Mouse (Mus musculus) telencephalon, adult 2 months (tissue): Measurements from ENCODE around the gene Amdhd2.

Experiments used
- DNase-seq: peaks from one replicate; pipeline ENCODE4 v3.0.0-alpha.2; 2011; ENCODE audit warnings: low read depth, low spot score

Amdhd2 gene

DNA sequence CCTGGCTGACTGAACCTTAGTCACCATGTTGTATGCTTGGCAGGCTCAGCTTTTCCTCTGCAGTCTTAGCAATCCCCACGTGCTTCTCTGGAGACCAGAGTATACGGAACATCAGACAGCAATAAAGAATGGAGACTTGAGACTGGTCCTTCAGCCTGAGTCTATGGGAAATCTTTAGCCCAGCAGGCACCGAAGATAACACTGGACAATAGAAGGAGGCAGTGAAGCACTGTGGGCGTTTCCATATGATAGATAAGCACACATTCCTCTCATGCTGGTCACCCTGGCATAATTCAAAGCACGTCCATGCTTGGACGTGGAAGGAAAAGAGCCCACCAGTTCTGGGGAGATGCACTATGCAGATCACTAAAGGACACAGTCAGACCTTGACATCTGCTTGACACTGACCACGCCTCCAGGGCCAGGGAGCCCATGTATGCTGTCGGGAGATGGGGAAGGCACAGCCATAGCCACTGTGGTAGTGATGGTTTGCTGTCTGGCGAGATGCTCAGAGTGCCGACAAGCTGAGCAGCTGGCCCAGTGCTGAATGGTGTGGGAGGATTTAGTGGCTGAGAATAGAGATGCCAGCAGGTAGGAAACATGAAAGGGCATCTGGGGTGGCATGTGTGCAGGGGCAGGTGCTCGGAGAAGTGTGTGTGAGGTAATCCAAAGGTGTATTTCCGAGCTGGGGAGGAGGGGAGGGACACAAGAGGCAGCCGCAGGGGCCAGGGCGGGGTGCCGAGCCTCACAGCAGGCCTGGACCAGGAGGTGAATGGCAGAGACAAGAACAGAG, 33.7 kb upstream of the Amdhd2 start:
- no peak for DNase-seq

DNA sequence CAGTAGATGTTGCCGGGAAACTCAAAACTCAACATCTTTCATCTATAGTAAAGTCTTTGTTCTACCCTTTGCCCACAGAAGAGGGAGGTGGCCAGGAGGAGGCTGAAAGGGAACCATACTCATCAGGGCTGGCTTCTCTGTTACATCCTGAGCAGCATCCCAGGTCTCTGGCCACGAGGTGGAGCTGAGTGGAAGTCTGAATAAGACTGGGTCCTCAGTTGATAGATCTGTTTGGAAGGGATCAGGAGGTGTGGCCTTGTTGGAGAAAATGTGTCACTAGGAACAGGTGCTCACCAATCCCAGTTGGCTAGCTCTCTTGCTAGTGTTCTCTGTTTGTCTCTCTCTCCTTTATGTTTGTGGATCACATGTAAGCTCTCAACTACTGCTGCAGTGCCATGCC, 31.8 kb upstream of the Amdhd2 start:
- DNase-seq, result no peak

DNA sequence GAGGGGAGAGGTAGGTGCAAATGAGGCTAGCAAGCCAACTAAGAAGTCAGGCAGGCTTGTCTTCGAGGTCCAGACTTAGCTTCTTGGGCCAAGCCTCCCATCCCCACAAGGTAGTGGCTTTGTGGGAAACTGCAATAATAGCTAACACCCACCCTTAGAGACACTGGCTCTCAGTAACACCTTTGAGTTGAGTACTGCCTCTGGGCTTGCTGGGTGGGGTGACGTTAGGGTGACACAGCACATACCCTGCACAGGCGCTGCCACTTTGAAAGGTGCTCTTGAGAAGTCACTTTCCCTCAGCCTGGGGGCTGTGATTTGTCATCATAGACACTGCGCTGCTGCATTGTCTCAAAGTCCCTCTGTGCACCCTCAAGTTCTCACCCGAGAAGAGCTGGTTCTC, 30.2 kb upstream of the Amdhd2 start:
- no peak for DNase-seq

DNA sequence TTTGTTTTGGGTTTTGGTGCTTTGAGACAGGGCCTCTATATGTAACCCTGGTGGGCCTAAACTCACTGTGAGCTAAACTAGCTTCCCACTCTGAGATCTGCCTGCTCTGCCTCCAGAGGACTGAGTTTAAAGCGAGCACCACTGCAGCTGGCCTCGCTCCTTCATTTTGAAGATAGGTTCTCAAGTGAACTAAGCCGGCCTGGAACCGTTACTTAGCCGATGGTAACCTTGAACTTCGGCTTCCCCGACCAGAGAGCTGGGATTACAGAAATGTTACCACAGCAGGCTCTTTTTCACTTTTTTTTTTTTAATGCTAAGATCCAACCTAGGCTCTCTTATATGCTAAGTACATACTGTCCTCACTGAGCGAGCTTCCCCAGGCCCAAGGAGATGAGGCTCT, 29.7 kb upstream of the Amdhd2 start:
- no peak for DNase-seq

DNA sequence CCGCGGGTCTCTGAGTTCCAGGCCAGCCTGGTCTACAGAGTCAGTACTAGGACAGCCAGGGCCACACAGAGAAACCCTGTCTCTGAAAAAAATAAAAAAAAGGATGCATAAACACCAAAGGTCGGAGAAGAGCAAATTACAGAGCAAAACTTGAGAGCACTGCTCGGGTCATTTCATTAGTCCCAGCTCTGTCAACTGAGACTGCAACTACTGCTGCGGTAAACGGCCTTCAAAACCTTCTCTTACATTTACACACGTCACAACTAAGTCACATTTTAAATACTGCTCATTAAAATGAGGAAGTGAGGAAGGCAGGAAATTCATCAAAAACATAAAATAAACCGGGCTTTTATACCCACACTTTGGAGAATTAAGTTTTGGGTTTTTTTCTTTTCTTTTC, 29.3 kb upstream of the Amdhd2 start:
- no peak for DNase-seq

DNA sequence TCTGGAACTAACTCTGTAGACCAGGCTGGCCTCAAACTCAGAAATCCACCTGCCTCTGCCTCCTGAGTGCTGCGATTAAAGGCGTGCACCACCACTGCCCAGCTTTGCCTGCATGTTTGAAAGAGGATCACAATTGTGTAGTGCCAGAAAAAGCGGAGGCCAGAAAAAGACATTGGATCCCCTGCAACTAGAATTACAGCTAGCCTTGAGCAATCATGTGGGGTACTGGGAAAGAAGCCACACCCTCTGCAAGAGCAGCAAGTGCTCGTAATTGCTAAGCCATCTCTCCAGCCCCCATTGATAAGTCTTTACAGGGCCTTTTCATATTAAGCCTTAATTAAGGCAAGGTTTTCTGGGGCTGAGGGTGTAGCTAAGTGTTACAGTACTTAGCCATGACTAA, 27.9 kb upstream of the Amdhd2 start:
- no peak for DNase-seq

DNA sequence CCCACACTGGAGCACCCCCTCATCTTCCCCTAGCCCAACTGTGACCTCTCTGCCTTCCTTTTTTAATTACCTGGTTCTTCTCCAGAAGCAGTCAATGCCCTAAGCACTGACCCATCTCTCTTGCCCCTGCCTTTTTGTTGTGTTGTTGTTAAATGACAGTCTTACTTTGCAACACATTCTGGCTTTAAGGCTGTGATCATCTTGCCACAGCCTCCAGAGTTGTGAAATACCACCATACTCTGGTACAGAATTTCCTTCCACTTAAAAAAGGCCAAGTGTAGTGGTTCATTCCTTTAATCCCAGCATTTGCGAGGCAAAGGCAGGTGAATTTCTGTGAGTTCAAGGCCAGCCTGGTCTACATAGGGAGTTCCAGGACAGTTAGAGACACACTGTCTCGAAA, 27.4 kb upstream of the Amdhd2 start:
- DNase-seq, result no peak

DNA sequence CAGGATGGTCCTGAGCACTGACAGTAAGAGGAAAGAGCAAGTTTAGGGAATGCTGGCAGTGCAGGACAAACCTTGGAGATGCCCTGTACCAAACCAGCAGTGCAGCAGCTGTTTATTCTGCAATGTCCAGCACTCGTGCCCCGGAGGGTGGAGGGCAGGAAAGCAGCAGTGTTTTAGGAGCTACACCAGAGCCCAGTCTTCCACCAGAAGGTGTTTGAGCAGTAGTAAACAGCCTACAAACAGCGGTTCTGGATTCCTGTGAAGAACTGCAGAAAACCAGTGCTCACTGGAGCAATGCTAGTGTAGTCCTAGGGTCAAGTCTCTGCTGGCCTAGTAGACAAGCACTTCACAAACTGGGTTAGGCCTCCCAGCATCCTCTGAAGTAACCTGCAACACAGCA, 10.7 kb upstream of the Amdhd2 start:
- DNase-seq, result no peak

DNA sequence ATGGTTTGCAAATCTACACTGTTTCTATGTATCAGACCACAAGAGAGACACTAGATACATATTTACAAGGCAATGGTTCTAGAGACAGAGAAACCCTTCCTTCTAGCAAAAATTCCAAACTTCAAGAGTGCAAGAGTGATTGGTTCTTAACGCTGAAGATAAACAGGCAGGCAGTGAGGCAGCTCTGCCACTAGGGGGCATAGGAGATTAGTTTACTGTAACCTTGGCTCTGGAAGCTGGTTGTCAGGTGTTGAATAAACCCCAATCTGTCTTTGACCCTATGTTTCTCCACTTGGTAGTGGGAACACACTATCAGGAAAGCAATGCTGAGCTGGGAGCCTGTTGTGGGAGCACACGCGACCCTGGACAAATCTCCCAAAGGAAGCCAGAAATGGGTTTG, 9.9 kb upstream of the Amdhd2 start:
- no peak for DNase-seq

DNA sequence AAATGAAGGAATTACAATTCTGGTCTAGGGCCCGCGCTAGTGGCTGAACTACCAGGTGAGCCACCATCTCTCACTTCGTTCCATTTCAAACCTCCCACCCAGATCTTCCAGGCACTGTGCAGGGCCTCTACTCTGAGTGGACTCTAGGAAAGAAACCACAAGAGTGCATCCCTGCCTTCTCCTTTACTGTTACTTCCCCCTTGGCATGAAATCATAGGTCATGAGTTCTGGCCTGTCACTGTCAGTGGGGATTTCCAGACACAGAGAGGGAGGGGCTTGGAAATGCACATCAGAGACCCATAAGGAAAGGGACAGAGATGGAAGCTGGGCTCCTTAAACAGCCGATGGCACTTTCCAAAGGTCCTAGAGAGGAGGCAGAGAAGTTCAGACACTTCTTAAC, 8.2 kb upstream of the Amdhd2 start:
- no peak for DNase-seq

DNA sequence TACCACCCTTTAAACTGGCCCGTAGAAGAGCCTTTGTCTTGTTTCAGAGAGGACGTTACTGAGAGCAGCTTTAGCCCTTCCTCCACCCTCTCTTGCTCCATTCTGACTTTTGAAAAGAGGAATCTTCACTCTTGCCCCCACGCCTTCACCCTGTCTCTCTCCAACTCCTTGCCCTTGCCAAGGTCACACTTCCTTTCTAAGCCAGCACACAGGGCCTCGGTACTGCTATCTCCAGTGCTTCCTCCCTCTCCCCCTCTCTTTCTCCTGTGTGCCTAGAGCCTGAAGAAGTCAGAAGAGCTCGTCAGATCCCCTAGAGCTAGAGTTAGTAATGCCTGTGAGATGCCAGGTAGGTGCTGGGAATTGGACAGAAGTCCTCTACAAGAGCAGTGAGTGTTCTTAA, 7.2 kb upstream of the Amdhd2 start:
- no peak for DNase-seq

DNA sequence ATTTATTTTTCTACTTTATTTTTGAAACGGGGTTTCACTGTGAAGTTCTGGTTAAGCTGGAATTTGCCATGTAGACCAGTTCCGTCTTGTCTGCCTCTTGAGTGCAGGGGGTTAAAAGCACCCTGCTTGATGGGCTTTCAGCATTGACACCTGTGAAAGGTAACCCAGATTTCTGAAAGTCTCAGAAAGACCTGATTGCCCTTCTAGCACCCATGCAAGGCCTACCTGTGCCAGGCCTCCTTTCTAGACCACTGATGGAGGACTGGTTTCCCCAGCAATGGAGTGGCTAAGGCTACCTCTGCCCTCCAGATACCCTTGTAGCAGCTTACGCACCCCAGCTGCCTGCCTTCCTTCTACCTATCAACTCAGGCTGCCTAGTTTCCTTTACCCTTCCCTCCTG, 6.6 kb upstream of the Amdhd2 start:
- no peak for DNase-seq

DNA sequence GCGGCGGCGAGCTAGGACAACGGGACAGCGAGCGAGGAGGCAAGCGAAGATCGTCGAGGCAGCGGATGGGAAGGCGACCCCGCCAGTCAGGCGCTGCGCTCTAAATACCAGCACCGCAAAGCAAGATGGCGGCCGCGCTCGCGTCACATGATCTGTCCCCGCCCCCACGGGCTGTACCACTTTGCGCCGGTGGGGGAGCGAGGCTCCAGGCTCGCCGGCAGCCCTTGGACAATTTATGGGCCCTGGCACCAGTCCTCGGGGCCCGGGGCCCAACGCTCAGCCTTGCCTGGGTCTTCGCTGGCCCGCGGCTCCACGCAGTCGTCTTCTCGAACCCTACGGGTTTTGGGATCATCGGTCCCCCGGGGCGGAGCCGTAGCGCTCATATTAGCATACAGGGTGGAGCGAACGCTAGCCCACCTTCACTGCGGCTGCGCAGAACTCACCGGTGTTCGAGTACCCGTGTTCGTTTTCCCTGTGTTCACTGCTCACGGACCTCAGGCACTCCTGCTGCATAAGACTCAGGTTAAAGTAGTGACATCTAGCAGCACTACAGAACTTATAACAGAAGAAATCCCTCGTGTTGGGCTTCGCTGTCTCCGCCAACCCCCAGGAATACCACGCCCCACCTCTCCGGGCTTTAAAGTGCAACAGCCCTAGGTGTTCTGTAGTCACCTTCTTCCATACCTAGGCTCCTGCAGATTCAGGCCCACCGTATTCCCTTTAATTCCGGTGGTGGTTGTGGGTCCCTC, 5.9 kb upstream of the Amdhd2 start, which contains the start of gene Atp6v0c:
Gene Atp6v0c (minus strand): TSS at position 386 of the 749 bp plus-strand sequence.
- peak; percentile 92 for DNase-seq

DNA sequence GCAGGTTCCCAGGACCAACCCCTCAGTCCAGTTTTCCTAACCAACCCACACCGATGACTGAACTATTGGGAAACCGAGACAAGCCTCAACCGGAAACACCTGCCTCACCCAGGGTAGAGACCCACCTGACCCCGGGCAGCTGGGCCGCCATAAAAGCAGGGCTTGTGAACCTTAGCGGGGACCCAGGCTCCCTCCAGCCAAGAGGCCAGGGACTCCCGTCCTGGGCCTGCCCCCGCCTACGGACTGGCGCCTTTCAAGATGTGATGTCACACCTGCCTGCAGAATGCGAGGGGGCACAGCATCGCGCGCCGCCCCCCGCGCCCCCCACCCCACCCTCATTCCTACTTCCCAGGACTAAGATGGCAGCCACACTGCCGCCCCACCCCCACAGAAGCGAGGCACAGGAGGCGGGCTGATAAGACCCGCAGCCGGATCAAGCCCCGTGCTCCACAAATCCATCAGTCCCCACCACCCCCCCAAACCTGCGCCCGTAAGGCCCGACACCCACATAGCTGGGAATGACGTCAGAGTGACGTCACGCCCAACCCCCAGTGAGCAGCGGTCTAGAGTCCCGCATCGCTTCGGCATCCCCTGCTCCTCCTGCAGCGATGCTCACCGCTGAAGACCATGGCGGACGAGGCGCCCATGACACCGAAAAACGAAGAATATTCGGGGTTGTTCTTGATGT, 5.2 kb upstream of the Amdhd2 start:
- peak; percentile 47 for DNase-seq

DNA sequence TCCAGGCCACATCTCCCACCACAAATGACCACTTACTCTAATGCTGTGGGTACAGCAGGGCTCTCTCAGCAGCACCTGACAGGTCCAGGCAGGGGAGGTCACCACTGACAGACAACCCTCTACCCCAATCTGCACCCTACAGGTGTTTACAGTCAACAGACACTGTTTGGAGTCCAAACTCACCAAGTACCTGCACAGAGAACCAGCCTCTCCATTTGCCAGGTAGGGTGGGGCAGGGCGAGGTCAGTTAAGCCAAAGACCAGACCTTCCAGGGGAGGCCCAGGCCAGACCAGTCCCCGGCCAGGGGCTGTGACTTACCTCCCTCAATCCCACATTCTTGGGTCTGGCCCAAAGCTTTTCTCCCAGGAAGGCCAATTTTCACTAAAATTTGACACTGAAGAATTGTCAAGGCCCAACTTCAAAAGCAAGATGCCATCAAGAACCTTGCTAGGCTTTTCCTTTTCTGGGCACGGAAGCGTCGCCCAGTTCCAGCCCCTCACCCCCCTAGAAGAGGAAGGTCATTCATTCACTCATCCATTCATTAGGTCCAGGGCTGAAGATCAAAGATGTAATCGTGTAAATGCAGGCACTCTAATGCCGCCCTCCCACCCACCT, 4.4 kb upstream of the Amdhd2 start:
- no peak for DNase-seq

DNA sequence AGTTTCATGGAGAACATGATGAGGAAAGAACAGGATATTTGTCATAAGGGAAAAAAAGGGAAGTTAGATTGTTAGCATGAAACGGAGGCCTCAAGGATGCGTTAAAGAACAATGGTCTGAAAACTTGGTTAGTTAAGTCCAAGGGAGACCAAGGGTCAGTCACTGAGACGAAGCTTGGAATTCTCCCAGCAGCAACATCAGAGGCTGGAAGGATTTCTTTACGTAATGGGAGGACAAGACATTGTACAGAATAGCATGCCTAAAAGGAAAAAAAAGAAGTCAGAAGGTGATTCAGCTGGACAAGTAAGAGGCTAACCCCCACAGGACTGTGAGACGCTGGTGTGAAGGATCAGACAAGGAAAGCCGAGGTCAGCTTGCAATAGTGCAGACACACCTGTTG, 3.6 kb upstream of the Amdhd2 start:
- no peak for DNase-seq

DNA sequence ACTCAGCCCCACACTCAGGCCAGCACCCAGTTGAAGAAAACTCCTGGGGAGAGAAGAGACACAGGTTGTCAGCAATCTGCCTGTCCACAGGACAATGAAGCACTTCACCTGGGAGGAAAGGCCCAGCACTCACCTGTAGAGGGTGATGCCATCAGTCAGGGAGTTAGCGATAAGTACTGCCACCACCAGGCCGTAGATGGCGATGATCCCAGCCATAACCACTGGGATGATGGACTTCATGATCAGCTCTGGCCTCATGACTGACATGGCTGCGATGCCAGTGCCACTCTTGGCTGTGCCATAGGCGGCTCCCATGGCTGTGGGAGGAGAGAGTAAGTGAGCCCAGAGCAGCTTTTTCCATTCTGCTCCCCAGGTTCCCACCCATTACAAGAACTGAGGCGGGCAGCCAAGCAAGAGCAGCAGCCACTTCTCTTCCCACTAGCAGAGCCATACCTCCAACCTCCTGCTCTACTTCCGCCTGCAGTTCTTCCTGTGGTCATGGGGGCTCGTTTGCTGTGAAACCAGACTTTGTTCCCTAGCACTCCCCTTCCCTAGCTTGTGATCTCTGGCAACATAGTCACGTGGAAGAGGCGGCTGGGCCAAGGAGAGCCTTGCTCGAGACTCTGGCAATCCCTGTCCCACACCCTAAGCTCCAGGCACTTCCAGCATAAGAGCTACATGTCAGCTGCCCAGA, 1.1 kb upstream of the Amdhd2 start:
- no peak for DNase-seq

DNA sequence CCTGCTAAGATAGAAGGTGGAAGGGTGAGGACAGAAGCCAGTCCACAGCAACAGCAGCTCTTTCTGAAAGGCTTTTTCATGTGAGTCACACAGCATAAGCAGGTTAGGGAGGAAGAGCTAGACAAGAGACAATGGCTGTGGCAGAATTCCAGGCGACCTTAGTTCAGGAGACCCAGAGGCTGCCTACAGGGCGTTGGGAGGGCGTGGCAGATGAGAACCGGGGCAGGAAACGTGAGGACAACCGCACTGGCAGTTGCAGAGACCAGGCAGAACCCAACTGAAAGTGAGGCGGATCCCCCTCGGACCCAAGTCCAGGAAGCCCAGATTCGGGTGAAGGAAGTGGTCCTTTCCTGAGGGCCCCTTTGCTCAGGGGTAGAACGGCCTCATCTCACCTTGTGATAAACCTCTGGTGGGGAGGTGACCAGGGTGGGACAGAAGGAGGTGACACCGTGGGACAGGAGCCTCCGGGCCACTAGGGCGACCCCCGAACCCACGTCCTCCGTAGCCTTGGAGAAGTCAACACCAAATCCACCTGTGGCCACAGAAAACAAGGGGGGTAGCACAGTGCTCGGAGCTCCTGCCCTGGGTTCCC, 886 bp downstream of the Amdhd2 start:
- DNase-seq, result no peak

DNA sequence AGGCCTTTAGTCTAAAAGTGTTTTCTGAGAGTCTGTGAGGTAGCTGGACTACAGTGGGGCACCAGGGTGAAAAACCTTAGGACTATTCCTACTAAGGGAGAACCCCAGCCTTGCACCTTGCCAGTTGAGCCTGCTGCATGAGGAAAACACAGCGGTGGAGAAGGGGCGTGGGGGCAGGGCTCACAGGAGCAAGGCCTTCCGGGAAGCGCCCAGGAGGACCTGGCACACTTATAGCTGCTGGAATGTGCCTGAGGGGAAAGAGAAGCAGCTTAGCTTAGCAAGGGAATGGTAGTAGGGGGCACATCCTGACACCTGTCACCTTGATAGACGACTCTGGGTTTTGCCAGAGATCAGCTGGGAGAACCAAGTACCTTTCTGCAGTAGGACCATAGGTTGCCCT, 2.1 kb downstream of the Amdhd2 start:
- no peak for DNase-seq

DNA sequence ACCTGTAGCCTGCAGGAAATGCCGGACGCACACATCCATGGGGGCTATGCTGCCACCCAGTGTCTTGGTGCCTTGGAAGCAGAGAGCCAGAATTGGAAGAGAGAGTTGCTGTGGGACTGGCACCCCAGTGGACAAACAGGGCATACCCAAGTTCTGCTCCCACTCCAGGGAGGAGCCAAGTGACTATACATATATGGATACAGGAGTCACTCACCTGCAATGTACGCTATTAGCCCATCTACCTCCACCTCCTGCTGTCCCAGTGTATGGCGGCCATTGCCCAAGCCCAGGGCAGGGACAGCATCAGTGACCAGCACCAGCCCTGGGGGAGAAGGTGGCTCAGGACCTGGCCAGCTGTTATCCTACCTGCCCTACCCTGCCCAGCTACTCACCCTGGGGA, 6.0 kb downstream of the Amdhd2 start:
- DNase-seq, result no peak

DNA sequence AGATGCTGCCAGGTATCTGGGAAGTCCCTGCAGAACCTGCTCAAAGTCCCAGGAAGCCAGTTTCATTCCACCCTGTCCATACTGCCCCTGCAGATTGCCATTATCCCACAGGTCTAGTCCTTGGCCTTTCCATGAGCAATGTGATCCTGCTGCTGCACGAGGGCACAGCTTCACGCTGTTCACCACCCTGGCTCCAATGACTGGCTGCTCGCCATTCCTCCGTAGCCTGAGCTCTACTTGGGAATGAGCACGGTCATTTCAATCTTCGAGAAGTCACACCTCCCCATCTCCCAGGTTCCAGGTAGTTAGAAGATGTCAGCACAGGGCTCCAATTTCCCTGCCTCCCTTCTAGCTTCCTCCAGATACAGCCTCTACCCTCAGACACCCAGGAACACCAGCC, 6.4 kb downstream of the Amdhd2 start:
- no peak for DNase-seq
